Mouse (Mus musculus): ENCODE results near the gene Kctd8. TPM values are rescaled to one million over a fixed set of nuclear protein-coding genes. Genes with fewer than 3 reads are reported as not detected.

Gene Kctd8
- polyA plus RNA-seq, 1 experiment from 2014 or later: 3.5 TPM

GRCm38 (mm10) chr5:69108718-69109117 is 232.8 kb downstream of the Kctd8 start:
- ATAC-seq (ENCODE audit: low read depth) (no peak), DNase-seq (ENCODE audit: low spot score) (no peak)
- no peaks in the 10 kb centered on the region for H3K4me1 ChIP-seq (ENCODE audit: control insufficient read depth, insufficient read depth, low read length)
- no peak overlapping the region for H3K27ac ChIP-seq (replicated peaks; ENCODE audit: low read depth, low read length)
- no peak overlapping the region for H3K4me2 ChIP-seq (ENCODE audit: low read depth, low read length)
- no peaks in the 10 kb centered on the region for H3K9me3 ChIP-seq (ENCODE audit: control insufficient read depth, low read length)
- WGBS: 83% methylated on average over 2 of the region's 2 CpGs
- no peaks in the 10 kb centered on the region for H3K27me3 ChIP-seq (replicated peaks; ENCODE audit: control insufficient read depth, insufficient read depth, low read length)
- H3K36me3 ChIP-seq (ENCODE audit: control insufficient read depth, insufficient read depth, low read length): no peaks in the 10 kb centered on the region
- H3K9ac ChIP-seq (ENCODE audit: low read depth, low read length): no peak overlapping the region
- H3K4me3 ChIP-seq (ENCODE audit: low read depth, low read length): no peak overlapping the region

GRCm38 (mm10) chr5:69088912-69089311 is 252.6 kb downstream of the Kctd8 start:
- Histone ChIP-seq H3K9ac (ENCODE audit: low read depth, low read length) (no peak overlapping the region), H3K4me2 (ENCODE audit: low read depth, low read length) (no peak overlapping the region), H3K27ac (replicated peaks; ENCODE audit: low read depth, low read length) (no peak overlapping the region), H3K36me3 (ENCODE audit: control insufficient read depth, insufficient read depth, low read length) (no peaks in the 10 kb centered on the region), H3K9me3 (ENCODE audit: control insufficient read depth, low read length) (no peaks in the 10 kb centered on the region), H3K4me3 (ENCODE audit: low read depth, low read length) (no peak overlapping the region), H3K4me1 (ENCODE audit: control insufficient read depth, insufficient read depth, low read length) (no peaks in the 10 kb centered on the region), H3K27me3 (replicated peaks; ENCODE audit: control insufficient read depth, insufficient read depth, low read length) (no peaks in the 10 kb centered on the region)
- ATAC-seq (ENCODE audit: low read depth): no peak
- DNase-seq (ENCODE audit: low spot score): peak; percentile 2

Small RNAs within 50 kb of the gene (microRNA-seq; reads per million reads assigned to microRNA genes)
- gene Gm24368 (ENCODE audit: borderline number of aligned reads): not detected

Other genes with a start within 250 kb of the Kctd8 start
- 2.9 and 3.5 TPM in 2 replicates for gene Yipf7, start 201.0 kb upstream of the Kctd8 start, polyA plus RNA-seq (2014; fragmentation: Nextera tagmentation; extraction: Ambion mirVana)
- gene Guf1, start 215.2 kb upstream of the Kctd8 start, polyA plus RNA-seq (2014; fragmentation: Nextera tagmentation; extraction: Ambion mirVana): 36.5 and 42.2 TPM in 2 replicates

Data from embryonic facial prominence, embryonic 14.5 days (tissue).